Mouse (Mus musculus) urinary bladder, postnatal 14 days (tissue): Measurements from ENCODE around the gene Deaf1.
"Not testable (repeated sequence)": the region's sequence is repeated elsewhere in the genome, so short reads cannot be mapped to it uniquely, and the experiment has no call there.

Experiments
- DNase-seq: peaks from one replicate; pipeline ENCODE4 v3.0.0; 2021; ENCODE audit warnings: low spot score

Deaf1 gene

DNA sequence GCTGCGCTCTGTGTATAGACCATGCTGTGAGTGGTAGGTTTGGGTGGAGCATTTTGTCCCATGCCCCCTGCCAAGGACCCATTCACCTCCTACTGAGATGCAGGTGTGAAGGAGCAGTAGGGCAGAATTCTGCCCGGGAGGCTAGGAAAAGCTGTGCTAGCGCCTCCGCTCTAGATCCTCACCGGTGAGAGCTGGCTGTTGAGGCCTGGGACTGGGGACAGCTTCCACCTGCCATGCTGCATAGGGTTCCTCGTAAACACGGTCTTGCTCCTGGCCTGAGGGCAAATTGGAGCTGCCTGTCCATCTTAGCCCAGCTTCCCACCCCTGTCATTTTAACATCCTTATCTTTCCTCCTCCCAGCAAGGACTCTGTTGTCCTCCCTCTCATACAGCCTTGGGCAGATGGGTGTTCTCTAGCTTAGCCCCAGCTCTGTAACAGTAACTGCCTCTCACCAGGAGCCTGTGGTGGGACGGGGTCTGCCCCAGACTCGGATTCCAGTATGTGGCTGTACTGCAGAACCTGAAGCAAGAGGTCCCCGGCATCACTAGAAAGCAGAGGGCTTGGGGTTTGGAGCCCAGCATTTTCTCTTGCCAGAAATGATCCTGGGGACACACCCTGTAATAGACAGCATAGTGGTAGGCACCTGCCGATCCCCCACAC is 63.3 kb downstream of the Deaf1 start:
- no peak for DNase-seq

DNA sequence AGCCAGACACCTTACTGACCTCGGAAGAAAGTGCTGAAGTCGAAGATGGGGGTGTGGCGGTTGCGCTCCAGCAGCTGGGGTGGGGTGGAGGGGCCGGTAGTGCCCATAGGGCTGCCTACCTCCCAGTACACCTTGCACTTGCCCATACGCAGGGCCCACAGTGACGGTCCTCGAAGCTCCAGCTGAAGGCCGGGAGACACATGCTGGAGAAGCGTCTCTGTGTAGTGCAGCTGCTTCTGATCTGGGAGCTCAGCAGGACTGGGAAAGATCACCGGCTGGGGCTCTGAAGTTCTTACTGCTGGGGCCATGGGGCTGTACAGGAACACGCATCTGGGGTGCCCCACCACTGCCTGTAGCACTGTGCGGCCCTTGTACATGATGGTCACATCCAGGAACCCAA is 63.9 kb downstream of the Deaf1 start:
- DNase-seq: no peak

GRCm38 (mm10) chr7:141261480-141261879 is 66.0 kb downstream of the Deaf1 start:
- no peak for DNase-seq

GRCm38 (mm10) chr7:141256159-141256558 is 71.3 kb downstream of the Deaf1 start:
- no peak for DNase-seq

DNA sequence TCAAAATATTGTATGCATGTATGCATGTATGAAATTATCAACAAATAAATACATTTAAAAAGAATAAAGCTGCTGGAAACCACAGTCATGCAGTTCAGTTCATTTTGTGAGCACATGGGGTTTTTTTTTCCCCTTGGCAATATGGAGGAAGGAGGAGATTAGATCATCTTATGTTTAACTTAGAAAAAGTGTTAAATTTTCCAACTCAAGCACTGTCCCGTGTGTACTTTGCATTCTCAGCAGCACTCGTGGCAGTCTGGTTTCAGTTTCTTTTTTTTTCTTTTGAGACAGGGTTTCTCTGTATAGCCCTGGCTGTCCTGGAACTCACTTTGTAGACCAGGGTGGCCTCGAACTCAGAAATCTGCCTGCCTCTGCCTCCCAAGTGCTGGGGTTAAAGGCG is 77.0 kb downstream of the Deaf1 start:
- DNase-seq: not testable (repeated sequence)
